Mouse (Mus musculus): ENCODE results near the gene Ovgp1. TPM values are rescaled to one million over a fixed set of nuclear protein-coding genes. Genes with fewer than 3 reads are reported as not detected.

Gene Ovgp1
- polyA plus RNA-seq (2012; ENCODE audit: insufficient read depth, insufficient read length, low replicate concordance, missing spikeins) = not detected in 2 replicates

DNA sequence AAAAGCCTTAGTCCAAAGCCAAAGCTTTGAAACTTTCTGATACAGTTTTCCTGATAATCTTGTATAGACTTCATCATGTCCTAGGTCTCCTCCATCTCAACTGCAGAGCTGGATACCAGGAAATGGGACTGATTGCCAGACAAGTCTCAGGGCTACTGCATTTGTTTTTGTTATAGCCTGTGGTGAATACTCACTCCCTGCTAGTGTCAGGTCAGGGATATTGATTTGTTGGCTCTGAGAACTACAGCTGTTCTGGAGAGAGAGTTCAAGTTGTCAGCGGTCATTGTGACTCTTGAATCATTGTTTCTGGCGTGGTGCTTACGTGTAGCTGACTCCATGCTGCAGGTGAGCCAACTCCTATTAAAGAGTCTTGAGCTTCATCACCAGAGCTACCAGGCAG, at the start of gene Ovgp1:
Ovgp1 (plus strand) TSS at position 301 of the 400 bp plus-strand sequence.
- 87% methylated on average over 3 of the region's 3 CpGs for WGBS
- Histone ChIP-seq H3K27ac (ENCODE audit: insufficient read depth, low read depth, low read length) (no peak within 1 kb of the TSS), H3K4me3 (ENCODE audit: insufficient read depth, low read depth, low read length) (no peak within 1 kb of the TSS), H3K4me1 (ENCODE audit: control insufficient read depth, insufficient read depth, low read length) (no peaks in the 10 kb centered on the region)
- TF ChIP-seq CTCF (IDR thresholded peaks at IDR 0.05; ENCODE audit: insufficient read depth, low read depth, low read length) = no peak
- TF ChIP-seq POLR2A (IDR thresholded peaks at IDR 0.05; ENCODE audit: insufficient read depth, low read depth, low read length) = no peak

DNA sequence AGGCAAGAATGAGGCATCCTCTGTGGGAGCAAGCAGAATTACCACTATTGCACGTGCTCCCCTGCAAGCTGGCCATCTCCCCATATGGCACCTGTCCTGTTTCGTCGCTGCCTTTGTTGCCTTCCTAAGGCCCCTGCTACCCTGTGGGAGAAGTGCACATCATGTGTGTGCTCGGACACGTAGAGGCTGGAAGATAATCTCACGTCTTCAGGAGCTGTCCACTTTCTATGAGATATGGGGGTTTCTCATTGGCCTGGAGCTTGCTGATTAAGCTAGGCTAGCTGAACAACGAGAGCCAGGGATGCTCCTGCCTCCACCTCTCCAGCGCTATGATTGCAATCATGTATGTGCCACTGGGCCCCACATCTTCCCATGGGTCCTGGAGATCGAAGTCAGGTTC, 48.9 kb upstream of the Ovgp1 start:
- TF ChIP-seq CTCF (IDR thresholded peaks at IDR 0.05; ENCODE audit: insufficient read depth, low read depth, low read length) (no peak), POLR2A (IDR thresholded peaks at IDR 0.05; ENCODE audit: insufficient read depth, low read depth, low read length) (no peak)
- no peaks in the 10 kb centered on the region for H3K4me1 ChIP-seq (ENCODE audit: control insufficient read depth, insufficient read depth, low read length)
- no peak overlapping the region for H3K4me3 ChIP-seq (ENCODE audit: insufficient read depth, low read depth, low read length)
- WGBS = 89% methylated on average over 9 of the region's 9 CpGs
- H3K27ac ChIP-seq (ENCODE audit: insufficient read depth, low read depth, low read length) = no peak overlapping the region

DNA sequence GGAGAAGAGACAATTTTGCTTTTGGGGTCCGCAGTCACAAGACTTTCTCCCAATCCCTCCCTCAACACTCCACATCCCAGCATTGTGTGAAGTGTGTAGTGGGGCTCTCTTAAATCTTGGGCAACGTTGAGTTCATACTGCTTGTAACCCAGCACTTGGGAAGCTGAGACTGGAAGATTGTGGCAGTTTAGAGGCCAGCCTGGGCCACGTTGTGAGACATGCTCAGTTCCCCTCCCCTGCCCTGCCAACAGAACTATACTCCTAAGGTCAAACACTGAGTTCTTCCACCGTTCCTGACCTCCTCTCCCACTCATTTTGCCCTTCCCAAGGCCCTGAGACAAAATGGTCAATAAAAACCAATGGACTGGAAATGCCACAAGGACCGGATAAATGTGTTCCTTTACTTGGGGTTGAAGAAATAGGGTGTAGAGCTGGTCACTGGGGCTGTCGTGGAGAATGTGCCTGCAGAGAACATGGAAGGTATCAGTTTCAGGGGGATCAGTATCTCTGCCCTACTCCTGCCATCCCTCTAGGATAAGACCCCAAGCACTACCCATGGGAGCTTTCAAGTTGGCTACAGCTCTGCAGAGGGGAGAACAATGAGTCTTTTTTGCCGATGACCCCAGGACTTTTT, 45.8 kb upstream of the Ovgp1 start:
- H3K4me1 ChIP-seq (ENCODE audit: control insufficient read depth, insufficient read depth, low read length) = no peaks in the 10 kb centered on the region
- no peak overlapping the region for H3K27ac ChIP-seq (ENCODE audit: insufficient read depth, low read depth, low read length)
- WGBS = 89% methylated on average over 7 of the region's 7 CpGs
- H3K4me3 ChIP-seq (ENCODE audit: insufficient read depth, low read depth, low read length) = no peak overlapping the region
- TF ChIP-seq CTCF (IDR thresholded peaks at IDR 0.05; ENCODE audit: insufficient read depth, low read depth, low read length) = no peak
- no peak for TF ChIP-seq POLR2A (IDR thresholded peaks at IDR 0.05; ENCODE audit: insufficient read depth, low read depth, low read length)

DNA sequence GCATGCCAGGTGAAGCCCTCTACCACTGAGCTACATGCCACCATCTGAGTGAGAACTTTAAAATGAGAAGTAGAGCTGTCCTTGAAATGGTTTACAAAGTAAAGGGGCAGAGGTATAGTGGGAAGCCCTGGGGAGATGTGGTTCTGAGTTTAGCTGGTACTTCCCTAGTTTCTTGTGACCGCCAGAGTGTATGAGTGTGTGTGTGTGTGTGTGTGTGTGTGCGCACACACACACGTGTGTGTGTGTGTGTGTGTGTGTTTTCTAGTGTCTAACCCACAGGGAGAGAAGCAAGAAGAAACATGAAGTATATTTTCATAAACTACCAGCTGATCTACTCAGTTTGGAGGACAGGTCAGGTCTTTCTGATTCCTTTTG, 45.3 kb upstream of the Ovgp1 start:
- WGBS = 91% methylated on average over 3 of the region's 3 CpGs
- TF ChIP-seq POLR2A (IDR thresholded peaks at IDR 0.05; ENCODE audit: insufficient read depth, low read depth, low read length) = no peak
- no peak for TF ChIP-seq CTCF (IDR thresholded peaks at IDR 0.05; ENCODE audit: insufficient read depth, low read depth, low read length)
- Histone ChIP-seq H3K27ac (ENCODE audit: insufficient read depth, low read depth, low read length) (no peak overlapping the region), H3K4me3 (ENCODE audit: insufficient read depth, low read depth, low read length) (no peak overlapping the region), H3K4me1 (ENCODE audit: control insufficient read depth, insufficient read depth, low read length) (no peaks in the 10 kb centered on the region)

DNA sequence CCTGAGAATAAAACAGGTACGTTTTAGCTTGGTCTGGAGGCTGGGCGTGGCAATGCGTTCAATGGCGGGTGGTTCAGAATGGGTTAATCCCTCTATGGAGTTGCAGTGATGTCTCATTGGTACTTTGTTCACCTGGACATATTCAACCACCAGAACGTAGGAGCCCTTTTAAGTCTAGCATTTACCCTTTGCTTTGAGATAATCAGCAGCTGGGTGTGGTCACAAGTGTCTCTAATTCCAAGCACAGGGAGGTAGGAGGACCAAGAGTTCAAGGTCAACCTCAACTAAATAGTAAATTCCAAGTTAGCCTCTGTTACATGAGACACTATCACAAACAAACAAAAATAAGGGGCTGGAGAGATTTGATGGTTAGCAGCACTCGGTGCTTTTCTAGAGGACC, 44.7 kb upstream of the Ovgp1 start:
- Histone ChIP-seq H3K27ac (ENCODE audit: insufficient read depth, low read depth, low read length) (no peak overlapping the region), H3K4me1 (ENCODE audit: control insufficient read depth, insufficient read depth, low read length) (no peaks in the 10 kb centered on the region), H3K4me3 (ENCODE audit: insufficient read depth, low read depth, low read length) (no peak overlapping the region)
- 90% methylated on average over 6 of the region's 6 CpGs for WGBS
- TF ChIP-seq CTCF (IDR thresholded peaks at IDR 0.05; ENCODE audit: insufficient read depth, low read depth, low read length) = no peak
- no peak for TF ChIP-seq POLR2A (IDR thresholded peaks at IDR 0.05; ENCODE audit: insufficient read depth, low read depth, low read length)

DNA sequence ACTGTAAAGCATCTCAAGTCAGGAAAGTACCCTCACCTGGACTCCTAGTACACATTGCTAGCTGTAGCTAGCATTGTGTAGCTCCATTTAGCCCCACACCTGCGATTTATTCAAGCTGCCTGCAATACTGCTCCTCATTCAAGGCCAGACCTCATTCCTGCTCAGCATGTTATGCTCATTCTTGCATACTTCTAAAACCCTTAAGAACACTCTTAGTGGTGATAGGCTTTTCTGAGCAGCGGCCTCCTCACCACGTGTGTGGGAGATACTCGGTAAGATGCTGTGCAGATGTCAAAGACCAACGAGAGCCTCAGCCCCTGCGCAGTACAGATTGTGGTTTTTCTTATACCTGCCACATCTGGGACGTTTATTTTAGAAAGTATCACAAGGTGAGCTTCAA, 43.7 kb upstream of the Ovgp1 start:
- no peak for TF ChIP-seq CTCF (IDR thresholded peaks at IDR 0.05; ENCODE audit: insufficient read depth, low read depth, low read length)
- no peak for TF ChIP-seq POLR2A (IDR thresholded peaks at IDR 0.05; ENCODE audit: insufficient read depth, low read depth, low read length)
- Histone ChIP-seq H3K4me3 (ENCODE audit: insufficient read depth, low read depth, low read length) (no peak overlapping the region), H3K4me1 (ENCODE audit: control insufficient read depth, insufficient read depth, low read length) (no peaks in the 10 kb centered on the region), H3K27ac (ENCODE audit: insufficient read depth, low read depth, low read length) (no peak overlapping the region)
- WGBS = 84% methylated on average over 7 of the region's 7 CpGs

DNA sequence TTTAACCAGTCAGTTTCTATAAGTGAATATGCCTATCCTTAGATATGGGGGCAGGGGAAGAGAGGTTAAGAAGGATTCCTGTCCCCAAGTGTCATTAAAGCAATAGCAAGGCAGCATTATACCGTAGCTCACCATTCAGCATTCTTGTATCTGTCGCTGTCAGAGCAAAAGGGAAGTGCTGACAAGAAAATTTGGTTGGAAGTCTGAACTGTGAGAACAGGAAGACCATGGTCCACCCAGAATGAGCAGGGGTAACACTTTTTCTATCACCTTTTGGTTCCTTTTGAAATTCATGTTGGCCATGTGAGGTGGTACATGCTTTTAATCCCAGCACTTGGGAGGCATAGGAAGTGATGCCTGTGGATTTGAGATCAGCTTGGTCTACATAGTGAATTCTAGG, 42.4 kb upstream of the Ovgp1 start:
- H3K4me1 ChIP-seq (ENCODE audit: control insufficient read depth, insufficient read depth, low read length) = no peaks in the 10 kb centered on the region
- no peak overlapping the region for H3K4me3 ChIP-seq (ENCODE audit: insufficient read depth, low read depth, low read length)
- TF ChIP-seq CTCF (IDR thresholded peaks at IDR 0.05; ENCODE audit: insufficient read depth, low read depth, low read length) = no peak
- WGBS = 98% methylated on average over 2 of the region's 2 CpGs
- H3K27ac ChIP-seq (ENCODE audit: insufficient read depth, low read depth, low read length) = no peak overlapping the region

DNA sequence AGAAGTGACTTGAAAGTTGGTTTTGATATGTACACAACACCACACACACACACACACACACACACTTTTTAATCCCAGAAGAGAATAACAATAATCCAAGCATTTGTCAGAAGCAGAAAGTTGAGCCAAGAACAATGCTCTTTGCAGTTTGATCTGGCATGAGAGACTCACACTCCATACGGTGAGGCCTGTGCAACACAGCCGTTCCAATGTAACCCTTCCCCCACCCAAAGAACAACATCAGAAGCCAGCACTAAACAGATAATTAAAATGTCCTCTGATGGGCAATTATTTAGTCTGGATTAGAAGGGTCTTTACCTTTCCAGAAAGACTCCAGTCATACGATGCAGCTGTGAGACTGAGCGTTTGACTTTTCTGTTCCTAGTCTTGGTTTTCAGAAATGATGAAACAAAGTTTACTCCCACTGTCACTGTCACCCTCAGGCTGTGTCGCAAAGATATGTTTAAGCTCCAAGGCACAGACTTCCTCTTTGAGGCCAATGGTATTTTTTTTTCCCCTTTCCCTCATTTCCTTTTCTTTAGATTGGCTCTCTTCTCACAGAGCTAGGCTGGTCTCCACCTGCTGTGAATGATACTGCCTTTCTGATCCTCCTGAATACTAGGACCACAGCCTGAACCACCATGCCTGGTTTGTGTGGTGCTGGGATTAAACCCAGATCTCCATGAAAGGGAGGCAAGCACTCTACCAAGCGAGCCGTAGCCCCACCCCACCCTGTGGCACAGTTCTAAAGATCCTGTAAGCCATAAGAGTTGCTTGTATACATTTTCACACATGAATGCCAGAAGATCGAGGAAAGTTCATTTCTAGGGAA, 41.1 kb upstream of the Ovgp1 start, which contains the start of gene I830077J02Rik:
I830077J02Rik (minus strand) TSS at position 425 of the 832 bp plus-strand sequence.
- H3K27ac ChIP-seq (ENCODE audit: insufficient read depth, low read depth, low read length) = no peak within 1 kb of the TSS
- H3K4me3 ChIP-seq (ENCODE audit: insufficient read depth, low read depth, low read length) = no peak within 1 kb of the TSS
- WGBS = 59% methylated on average over 8 of the region's 8 CpGs
- H3K4me1 ChIP-seq (ENCODE audit: control insufficient read depth, insufficient read depth, low read length) = no peaks in the 10 kb centered on the region
- TF ChIP-seq POLR2A (IDR thresholded peaks at IDR 0.05; ENCODE audit: insufficient read depth, low read depth, low read length) (no peak), CTCF (IDR thresholded peaks at IDR 0.05; ENCODE audit: insufficient read depth, low read depth, low read length) (no peak)

DNA sequence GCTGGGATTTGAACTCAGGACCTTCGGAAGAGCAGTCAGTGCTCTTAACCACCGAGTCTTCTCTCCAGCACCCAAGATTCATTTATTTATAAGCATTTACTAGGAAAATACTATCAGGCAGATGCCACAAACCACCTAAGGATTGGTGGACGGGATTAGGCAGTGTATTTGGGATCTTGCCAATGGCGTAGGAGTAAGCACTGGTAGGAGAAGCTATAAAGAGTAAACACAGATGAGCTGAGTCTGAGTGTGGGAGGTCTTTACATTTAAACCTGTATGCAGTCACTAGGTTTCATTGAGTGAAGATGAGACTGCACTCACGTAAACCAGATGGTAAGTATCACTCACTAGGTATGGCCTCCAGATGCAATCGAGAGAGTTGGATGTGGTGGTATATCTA, 39.6 kb upstream of the Ovgp1 start:
- no peaks in the 10 kb centered on the region for H3K4me1 ChIP-seq (ENCODE audit: control insufficient read depth, insufficient read depth, low read length)
- WGBS = 86% methylated on average over 6 of the region's 6 CpGs
- TF ChIP-seq CTCF (IDR thresholded peaks at IDR 0.05; ENCODE audit: insufficient read depth, low read depth, low read length) (no peak), POLR2A (IDR thresholded peaks at IDR 0.05; ENCODE audit: insufficient read depth, low read depth, low read length) (no peak)

More for the DNA sequence above, 39.6 kb upstream of the Ovgp1 start:
- no peak overlapping the region for H3K27ac ChIP-seq (ENCODE audit: insufficient read depth, low read depth, low read length)
- no peak overlapping the region for H3K4me3 ChIP-seq (ENCODE audit: insufficient read depth, low read depth, low read length)
